Mouse (Mus musculus) layer of hippocampus, adult 9-10 months (tissue): ENCODE data around the gene Lactb.

Experiments used
- DNase-seq: peaks from one replicate; pipeline ENCODE4 v3.0.0; 2022; ENCODE audit warnings: low spot score

Lactb gene

DNA sequence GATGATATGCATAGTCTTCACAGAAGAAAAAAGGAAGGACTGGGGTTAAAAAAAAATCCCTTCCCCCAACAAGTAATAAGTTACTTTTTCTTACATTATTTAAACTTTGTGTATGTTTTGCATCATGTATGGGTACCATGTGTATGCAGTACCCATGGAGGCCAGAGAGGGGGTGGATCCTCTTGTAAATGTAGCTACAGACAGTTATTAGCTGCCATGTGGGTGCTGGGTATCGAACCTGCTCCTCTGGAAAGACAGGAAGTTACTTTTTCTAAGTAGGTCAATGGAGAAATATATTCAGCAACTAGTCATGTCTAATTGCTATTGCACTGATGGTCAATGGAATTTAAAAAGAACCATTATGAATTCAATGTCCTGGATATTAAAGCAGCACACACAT is 3.2 kb upstream of the Lactb start:
- DNase-seq, result no peak

DNA sequence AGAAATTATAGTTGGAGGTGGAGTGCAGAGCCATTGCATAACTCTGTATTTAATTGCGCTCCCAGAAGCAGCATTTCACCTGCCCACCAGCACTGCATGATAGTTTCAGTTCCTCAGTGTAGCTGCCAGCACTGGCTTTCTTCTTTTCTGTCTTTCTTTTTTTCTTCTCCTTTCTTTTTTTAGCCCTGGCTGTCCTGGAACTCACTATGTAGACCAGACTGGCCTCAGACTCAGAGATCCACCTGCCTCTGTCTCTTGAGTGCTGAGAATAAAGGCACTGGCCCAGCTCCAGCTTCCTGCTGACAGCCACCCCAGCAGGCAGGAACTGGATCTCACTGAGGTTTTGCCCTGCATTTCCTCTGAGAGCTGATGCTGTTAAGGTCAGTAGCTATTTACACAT is 2.7 kb upstream of the Lactb start:
- no peak for DNase-seq

DNA sequence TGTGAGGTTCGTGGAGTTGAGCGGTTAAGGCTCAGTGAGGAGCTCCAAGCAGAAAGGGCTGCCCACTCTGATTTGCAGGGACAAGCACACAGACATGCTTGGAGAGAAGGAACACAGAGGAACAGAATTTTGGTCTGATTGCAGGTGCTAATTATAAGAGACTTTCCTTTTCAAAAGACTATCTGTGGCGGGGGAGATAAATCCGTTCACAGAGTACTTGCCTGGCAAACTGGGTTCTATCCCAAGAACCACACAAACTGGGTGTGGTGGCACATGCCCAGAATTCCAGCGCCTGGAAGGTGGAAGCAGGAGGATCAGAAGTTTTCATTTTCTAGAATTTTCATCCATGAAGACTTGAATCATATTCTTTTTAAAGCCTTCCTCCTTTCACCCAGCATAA is 1.8 kb upstream of the Lactb start:
- DNase-seq, result no peak

DNA sequence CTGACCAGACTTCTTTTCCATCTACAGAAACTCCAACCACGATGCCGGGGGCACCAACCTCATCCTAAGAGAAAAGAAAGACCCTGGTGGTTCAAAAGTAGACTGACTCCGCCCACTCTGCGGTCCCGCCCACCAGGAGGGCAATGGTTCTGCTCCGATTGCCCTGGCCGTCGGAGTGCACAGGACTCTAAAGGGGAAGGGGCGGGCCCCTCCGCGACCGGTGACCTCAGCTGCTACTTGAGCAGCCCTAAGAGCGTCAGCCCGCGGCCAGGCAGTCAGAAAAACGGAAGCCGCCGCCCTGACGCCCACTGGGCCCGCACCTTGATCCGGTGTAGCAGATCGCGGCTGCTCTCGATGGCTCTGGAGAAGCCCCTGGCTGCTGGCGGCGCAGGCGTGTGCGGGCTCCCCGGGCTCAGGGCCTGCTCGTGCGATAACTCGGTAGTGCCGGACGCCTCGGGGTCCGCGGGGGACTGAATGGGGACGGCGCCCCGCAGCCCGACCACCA is 511 bp downstream of the Lactb start:
- no peak for DNase-seq

DNA sequence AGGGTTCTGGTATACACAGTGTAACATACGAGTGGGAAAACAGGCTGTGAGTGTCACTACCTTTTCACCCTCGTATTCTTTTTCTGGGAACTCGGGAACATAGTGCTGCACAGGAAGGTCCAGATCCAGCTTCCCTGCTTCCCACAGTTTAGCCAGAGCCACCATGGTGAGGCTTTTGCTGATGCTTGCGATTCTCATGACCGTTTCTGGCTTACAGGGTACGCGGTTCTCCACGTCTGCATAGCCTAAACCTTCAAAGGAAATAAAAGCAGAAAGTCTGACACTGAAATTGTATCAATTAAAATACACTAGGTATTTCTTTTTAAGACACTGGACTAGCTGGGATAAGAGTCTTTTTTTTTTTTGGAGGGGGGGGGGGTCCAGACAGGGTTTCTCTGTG is 4.2 kb downstream of the Lactb start:
- no peak for DNase-seq

DNA sequence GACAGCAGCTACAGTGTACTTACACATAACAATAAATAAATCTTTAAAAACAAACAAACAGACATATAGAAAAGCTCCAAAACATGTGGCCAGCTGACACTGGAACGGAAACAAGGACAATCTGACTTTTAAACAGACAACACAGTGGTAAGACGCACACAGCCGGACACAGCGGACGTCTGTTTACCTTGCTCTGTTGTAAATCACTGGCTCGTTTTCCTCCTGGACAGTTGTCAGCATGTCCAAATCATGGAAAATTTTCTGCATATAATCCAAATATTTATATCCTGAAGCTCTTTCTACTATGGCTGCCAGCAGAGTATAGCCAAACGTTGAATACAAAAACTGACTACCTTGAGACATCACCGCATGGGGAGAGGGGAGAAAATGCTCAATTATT is 7.8 kb downstream of the Lactb start:
- no peak for DNase-seq

DNA sequence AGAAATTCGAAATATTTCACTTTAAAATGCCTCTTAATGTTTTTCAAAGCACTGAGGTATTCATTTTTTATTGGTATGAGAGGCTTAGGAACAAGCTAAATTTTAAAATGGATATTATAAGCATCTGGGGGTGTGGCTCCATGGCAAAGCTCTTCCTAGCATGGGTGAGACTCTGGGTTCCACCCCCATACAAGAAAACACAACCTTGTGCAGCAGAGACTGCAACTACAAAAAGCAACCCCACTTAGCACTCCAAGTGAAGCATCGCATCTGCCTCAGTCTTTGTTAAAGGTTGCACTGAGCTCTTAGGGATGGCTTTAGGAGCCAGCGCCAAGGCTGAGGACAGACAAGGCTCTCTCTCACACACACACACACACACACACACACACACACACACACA is 13.8 kb downstream of the Lactb start:
- no peak for DNase-seq

DNA sequence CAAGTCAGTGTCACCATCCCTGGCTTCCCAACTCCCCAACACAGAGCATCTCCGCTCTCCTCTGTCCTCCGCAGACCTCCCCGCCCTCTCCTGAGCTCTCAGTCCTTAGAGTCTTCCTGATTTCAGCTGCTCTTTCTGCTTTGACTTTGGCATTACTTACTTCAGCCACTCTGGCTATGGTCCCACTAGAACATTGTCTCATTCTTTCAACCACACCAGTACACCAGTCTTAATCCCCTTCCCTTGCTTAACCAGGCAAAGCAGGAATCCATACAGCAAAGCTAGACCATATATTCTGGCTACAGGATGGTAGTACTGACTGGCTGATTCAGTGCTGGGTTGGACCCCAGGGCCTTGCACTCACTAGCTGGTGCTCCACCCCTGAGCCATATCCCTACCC is 17.8 kb downstream of the Lactb start:
- no peak for DNase-seq

DNA sequence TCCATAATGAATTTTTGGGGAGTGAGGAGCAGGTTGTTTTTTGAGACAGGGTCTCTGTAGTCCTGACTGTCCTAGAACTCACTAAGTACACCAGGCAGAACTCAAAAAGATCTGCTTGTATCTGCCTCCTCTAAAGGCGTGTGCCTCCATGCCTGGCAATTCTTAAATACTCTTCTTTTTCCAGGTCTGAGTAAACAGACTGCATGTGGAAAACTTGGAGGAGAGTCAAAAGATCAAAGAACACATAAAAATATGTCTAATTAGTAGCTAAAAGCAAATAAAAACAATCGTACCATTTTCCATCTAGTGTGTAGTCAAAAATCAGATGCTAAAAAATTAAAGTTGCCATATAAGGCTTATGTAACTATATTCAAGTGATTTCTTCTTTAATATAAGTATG is 22.4 kb downstream of the Lactb start:
- no peak for DNase-seq

DNA sequence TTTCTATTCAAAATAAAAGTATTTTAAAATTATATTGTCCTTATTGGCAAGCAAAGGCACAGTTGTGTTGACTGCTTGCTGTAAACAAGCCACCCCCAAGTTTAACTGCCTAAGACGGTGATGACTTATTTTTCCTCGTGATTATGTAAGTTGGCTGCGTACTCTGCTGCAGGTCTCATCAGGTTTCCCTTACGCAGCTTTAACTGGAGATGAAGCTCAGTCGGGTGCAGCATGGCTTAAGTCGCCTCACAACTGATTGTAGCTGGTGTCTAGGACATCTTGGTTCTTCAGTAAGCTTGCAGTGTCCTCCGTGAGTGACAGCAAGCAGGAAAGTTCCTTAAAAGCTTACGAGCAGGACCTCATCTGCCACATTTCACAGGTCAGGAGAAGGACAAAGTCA is 23.0 kb downstream of the Lactb start:
- no peak for DNase-seq

DNA sequence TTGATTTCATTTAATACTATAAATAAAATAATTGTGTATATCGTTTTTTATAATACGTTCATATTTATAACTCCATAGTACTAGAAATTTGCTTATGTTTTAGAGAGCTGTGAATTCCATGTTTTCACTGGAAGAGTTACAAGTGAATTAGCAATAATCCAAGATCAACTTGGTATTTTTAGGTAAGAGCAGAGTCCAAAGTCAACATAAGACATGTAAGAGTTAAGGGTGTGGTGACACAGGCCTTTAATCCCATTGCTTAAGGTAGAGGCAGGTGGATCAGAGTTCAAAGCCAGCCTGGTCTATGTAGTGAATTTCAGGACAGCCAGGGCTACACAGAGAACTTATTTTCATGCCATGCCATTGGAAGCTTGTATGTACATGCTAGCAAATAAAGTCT is 26.7 kb downstream of the Lactb start:
- DNase-seq, result no peak

DNA sequence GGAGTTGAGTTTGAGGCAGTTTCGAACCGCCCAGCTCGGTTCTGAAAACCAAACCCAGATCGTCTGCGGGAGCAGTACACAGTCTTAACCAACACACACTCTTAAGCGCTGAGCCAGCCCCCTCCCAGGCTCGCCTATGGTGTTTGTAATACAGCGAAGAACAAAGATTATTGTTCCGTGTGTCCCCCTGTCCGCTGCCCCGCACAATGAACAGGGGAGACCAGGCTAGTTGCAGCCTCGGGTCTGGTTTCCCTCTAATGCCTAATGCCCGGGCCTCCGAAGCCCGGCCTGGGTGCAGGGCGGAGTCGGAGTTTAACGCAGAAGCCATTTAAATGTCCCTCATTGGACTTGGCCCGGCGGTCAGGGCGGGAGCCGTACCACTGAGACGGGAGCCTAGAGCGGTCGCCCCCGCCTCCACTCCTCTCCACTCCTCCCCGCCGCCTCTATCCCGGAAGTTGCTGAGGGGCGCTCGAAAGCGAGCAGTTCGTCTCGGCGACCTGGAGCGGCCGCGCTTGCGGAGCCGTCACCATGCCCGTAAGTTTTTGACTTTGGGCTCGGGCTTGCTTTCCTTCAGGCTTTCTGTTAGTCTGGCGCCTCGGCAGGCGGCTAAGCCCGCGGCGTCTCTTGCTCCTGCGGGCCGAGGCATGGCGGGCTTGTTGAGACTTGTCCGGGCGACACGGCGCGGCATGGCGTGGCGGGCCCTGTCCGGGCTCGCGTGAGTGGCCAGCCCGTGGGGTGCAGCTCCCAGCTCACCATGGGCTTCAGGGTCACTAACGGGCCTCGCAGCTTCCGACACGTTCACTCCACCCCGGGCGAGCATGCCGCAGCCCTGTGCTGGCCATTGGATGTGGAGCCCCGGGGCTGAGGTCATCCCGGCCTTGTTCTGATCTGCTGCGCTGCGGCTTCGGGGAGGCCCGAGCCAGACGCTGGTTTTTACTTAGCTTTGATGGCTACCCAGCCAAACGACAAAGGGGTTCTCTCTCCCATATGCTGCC is 29.3 kb downstream of the Lactb start, which contains the start of gene Rps27l:
Rps27l (plus strand) TSS at position 440 of the 995 bp plus-strand sequence.
- peak; percentile 76 for DNase-seq

DNA sequence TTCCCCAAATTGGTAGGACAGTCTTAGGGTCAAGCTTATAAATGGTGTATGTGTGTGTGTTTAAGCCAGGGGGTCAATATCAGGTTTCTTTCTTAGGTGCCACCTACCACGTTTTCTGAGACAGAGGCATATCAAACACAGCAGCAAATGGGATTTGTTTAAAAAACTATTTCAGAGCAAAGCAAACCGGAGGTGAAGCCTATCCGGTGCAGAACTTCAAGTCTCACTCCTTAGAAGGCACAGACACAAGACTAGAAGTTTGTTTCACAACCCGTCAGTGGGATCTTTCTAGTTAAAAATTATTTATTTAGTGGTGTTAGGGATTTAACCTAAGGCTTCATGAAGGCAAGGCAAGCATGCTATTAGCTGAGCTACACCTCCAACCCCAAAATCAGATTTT is 30.1 kb downstream of the Lactb start:
- DNase-seq, result no peak

DNA sequence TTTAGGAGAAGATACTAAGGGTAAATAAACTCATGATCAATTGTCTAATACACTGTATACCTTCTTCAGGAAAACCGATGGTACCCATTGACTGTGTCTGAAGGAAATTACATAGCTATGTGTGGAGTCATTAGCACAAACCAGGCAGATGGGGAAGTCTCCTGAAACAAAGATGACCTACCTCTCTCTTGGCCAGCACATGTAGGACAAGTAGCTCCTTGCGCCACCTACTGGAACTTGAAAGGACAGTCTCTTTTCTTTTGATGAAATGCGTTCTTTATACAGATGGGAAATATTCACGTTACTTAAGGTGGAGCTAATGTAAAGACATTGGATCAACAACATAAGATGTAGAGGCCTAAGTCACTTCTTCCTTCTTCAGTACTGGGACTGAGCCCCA is 36.4 kb downstream of the Lactb start:
- DNase-seq, result no peak

DNA sequence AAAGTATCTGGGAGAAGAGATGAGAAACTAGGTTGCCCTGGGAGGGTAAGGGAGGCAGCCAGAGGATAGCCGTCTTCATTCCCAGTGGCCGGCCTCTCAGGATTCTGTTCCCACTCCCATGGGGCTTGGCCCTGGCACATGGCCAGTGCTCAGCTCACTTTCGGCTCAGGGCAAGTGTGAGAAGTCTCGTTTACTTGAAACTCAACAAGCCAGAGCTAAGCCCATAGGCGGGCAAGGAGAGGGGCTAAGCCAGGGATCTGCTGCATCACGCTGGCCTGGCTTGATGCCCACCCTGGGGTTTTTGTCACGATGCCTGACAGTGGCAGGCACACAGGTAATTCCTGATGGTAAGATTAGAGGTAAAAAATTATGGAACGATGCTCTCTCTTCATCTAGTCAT is 37.8 kb downstream of the Lactb start:
- DNase-seq, result no peak

DNA sequence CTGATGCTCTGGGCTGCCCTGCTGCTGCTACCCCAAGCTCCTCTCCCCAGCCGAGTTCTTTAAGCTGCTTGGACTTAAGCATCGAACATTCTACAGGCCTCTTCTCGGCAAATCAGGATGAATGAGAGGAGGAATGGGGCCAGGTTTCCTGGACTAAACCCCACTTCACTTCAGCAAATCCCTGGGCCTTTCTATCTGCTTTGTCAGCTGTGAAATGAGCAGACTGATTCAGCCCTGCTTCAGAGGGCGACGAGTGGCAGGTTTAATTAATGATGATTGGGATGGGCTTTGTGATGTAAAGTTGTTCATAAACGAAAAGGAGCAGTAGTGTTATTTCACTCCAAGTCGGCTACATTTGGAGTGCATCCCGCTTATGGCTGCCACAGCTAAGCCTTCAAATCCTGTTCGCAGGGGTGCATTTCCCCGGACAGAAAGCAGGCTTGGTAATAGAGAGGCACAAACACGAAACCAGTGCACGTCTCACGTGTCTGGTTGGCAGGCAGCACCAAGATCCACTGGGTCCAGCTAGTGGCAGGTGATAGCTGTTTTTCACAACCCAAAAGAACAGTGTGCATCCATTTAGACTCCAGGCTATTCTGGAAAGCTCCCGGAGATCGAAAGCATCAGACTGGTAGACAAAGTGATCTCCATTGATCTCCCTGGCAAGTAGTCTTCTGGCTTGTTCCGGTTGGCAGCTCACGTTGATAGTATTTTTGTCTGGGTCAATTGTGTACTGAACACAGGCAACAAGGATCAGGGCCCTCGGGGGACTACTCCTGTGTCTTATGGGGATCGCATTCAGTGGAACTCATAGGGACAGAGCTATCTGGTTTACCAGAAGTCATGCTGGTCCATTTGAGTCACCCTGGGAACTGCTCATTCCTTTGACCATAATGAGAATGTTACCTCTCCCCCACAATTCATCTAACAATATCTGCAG is 41.1 kb downstream of the Lactb start:
- no peak for DNase-seq

DNA sequence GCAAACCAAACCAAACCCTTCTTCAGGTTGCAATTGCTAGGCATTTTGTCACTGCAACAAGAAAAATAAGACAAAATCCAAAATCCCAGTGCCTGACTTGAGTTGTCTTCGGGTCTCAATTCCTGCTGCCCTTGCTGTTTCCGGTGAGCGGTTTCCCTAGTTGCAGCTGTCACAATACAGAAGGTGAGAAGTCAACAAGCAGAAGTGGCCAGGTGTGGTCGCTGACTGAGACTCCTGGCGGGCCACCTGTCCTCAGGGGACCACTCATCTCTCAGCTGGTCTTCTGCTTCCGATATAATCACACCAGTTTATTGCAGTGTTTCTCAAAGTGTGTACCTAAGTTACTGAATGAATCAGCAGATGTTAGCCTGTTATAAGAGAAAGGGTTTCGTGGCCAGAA is 44.9 kb downstream of the Lactb start:
- DNase-seq, result no peak

DNA sequence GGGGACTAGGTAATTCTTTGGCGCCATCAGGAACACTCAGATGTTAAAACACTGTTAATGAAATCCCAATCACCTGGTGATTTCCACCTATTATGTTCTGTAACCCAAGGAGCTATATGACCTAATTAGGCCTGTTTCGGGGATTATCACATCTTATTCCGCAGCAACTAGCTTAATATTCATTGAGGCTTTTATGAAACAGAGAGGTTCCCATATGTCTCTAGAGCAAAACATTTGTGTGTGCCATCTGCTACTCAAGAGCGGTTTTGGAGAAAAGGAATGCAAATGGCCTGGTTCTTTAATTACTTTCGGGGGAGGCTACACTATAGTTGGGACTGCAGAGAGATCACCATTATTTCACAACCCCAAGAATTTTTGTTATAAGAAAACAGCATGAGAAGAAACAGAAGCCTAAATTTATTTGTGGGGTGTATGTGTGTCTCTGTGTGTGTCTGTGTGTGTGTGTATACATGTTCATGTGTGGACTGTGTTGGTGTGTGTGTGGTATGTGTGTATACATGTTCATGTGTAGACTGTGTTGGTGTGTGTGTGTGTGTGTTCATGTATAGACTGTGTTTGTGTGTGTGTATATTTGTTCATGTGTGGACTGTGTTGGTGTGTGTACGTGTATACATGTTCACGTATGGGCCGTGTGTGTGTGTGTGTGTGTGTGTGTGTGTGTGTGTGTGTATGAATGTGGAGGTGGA is 47.4 kb downstream of the Lactb start:
- DNase-seq, result peak; percentile 66

DNA sequence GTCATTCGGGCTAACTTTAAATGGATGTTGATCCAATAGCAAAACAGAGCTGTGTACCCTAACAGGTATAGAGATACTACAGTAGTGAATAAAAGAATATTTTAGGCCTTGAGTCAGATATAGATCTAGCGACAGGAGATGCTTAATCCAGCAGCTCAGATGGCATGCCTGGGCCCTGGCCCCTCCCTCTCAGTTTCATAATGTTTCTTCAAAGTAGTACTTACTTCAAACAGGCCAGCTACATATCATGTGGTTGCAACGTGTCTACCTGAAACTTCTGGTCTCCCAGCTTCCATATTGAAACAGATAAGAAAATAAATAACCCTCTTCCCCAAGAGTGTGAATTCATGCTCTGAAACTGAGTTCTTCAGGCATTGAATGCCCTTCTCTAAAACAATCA is 49.4 kb downstream of the Lactb start:
- DNase-seq, result no peak

DNA sequence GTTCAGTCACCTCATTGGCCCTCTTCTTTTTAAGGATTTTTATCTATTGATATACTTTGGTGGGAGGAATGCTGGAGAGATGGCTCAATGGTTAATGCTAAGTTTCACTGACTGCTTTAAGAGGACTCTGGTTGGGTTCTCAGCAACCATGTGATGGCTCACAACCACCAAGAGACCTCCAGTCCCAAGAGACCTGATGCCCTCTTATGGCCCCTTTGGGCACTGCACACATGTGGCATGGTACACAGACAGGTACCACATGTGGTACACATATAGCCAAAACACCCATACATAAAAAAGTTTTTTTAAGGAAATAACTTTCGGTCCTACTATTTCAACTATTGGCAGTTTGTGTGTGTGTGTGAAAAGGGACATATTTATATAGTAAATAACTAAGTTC is 53.2 kb downstream of the Lactb start:
- no peak for DNase-seq

DNA sequence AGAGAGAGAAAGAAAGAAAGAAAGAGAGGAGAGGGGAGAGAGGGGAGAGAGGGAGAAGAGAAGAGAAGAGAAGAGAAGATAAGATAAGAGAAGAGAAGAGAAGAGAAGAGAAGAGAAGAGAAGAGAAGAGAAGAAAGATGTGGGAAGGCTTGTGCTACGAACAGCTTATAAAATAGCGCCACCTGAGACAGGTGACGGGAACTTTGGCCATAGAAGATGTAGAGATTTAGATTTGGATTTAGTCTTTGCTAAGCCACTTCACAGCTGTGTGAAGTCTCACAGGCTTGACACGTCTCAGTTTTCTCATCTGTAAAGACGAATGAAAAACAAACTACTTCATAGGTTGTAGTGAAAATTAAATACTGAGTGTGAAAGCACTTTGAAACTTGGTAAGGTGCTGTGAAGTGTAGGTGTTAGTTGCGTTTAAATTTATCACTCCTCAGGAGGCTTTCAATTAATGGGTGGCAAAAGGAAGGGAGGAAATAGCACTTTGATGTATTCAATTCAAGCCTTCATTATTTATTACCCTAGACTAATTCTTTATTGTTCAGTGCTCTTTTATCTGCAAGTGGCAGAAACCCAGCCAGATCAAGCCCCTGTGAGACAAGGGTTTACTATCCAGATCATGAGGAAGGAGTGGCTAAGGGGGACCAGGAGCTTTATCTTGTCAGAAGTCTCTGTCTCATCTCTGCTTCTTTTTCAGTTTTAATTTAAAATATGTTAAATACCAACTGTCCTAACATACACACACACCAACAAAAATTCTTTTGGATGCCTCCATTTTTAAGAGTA is 54.6 kb downstream of the Lactb start:
- DNase-seq, result no peak
